Comparison of ENCODE assay signal across 15 mouse cellular contexts in genomic region chr7:135723672-135724341, GRCm38 (mm10). TPM values are rescaled to one million over a fixed set of nuclear protein-coding genes. Genes with fewer than 3 reads are reported as not detected.
DNase-seq lines count a peak whose midpoint lies in the region; ATAC-seq and TF ChIP-seq lines count a peak whose summit lies in the region.
"Had no signal": no experiment of that assay in that cellular context is flagged by ENCODE, and none has a peak within 500 bp of the region (broad histone marks: within the 10 kb centered on the region; RNA-seq: fewer than 3 reads in every experiment).

No protein-coding gene starts in this region.

- WGBS in hindbrain, postnatal 0 days = 49% methylated on average over 6 of the region's 6 CpGs
- WGBS in hindbrain, embryonic 12.5 days = 81% methylated on average over 6 of the region's 6 CpGs
- 77% methylated on average over 6 of the region's 6 CpGs for WGBS in midbrain, embryonic 11.5 days
- 84% methylated on average over 6 of the region's 6 CpGs for whole genome bisulfite sequencing in midbrain, embryonic 14.5 days
- 62% methylated on average over 6 of the region's 6 CpGs for WGBS in liver, embryonic 13.5 days (ENCODE audit: insufficient replicate concordance)
- WGBS in stomach, embryonic 15.5 days = 38% methylated on average over 6 of the region's 6 CpGs

- peak; percentile 45; the same call in 1 of the 2 replicates for ATAC-seq in hindbrain, postnatal 0 days
- ATAC-seq in hindbrain, embryonic 12.5 days (ENCODE audit: low FRiP score) = no peak
- ATAC-seq in midbrain, embryonic 11.5 days (ENCODE audit: low FRiP score) = no peak
- no peak for ATAC-seq in midbrain, embryonic 14.5 days (ENCODE audit: low FRiP score, low TSS enrichment)
- ATAC-seq in liver, embryonic 13.5 days (ENCODE audit: low read depth) = no peak
- ATAC-seq in stomach, embryonic 15.5 days (ENCODE audit: insufficient read depth, low FRiP score, low read depth) = peak; percentile 28; the same call in 1 of the 2 replicates
- ATAC-seq: forebrain, postnatal 0 days had no signal

- H3K4me1 ChIP-seq in hindbrain, postnatal 0 days (ENCODE audit: insufficient read depth, low read length) = no peaks in the 10 kb centered on the region
- no peaks in the 10 kb centered on the region for H3K4me1 ChIP-seq in hindbrain, embryonic 12.5 days
- H3K4me1 ChIP-seq in midbrain, embryonic 11.5 days (ENCODE audit: control insufficient read depth, insufficient read depth, low read length) = no peaks in the 10 kb centered on the region
- no peaks in the 10 kb centered on the region for H3K4me1 ChIP-seq in midbrain, embryonic 14.5 days (ENCODE audit: control insufficient read depth, insufficient read depth, low read length)
- peaks cover 51% of the 10 kb centered on the region for H3K4me1 ChIP-seq in liver, embryonic 13.5 days (replicated peaks)
- H3K4me1 ChIP-seq in stomach, embryonic 15.5 days = peaks cover 7% of the 10 kb centered on the region; the same call in 1 of the 2 replicates
- H3K4me1 ChIP-seq: embryonic facial prominence, embryonic 12.5 days; midbrain, embryonic 10.5 days; neural tube, embryonic 13.5 days had no signal

- H3K27me3 ChIP-seq in hindbrain, postnatal 0 days (ENCODE audit: insufficient read depth, low read length) = no peaks in the 10 kb centered on the region
- H3K27me3 ChIP-seq in hindbrain, embryonic 12.5 days = no peaks in the 10 kb centered on the region; the same call in 1 of the 2 replicates
- no peaks in the 10 kb centered on the region for H3K27me3 ChIP-seq in midbrain, embryonic 11.5 days (ENCODE audit: control insufficient read depth, insufficient read depth, low read length)
- H3K27me3 ChIP-seq in midbrain, embryonic 14.5 days (ENCODE audit: control insufficient read depth, insufficient read depth, low read length) = no peaks in the 10 kb centered on the region
- H3K27me3 ChIP-seq in liver, embryonic 13.5 days = no peaks in the 10 kb centered on the region
- no peaks in the 10 kb centered on the region for H3K27me3 ChIP-seq in stomach, embryonic 15.5 days (replicated peaks)
- H3K27me3 ChIP-seq: embryonic facial prominence, embryonic 12.5 days; neural tube, embryonic 13.5 days had no signal

- no peak overlapping the region for H3K4me3 ChIP-seq in hindbrain, postnatal 0 days (ENCODE audit: low read length)
- H3K4me3 ChIP-seq in hindbrain, embryonic 12.5 days = no peak overlapping the region
- H3K4me3 ChIP-seq in midbrain, embryonic 11.5 days (ENCODE audit: low read depth, low read length) = no peak overlapping the region
- no peak overlapping the region for H3K4me3 ChIP-seq in midbrain, embryonic 14.5 days (replicated peaks; ENCODE audit: low read depth, low read length)
- H3K4me3 ChIP-seq in liver, embryonic 13.5 days (replicated peaks) = 0 out of 2 replicates have a peak overlapping the region, but pooled peaks have one; percentile 16
- H3K4me3 ChIP-seq in stomach, embryonic 15.5 days (replicated peaks) = no peak overlapping the region
- H3K4me3 ChIP-seq: embryonic facial prominence, embryonic 12.5 days; midbrain, embryonic 10.5 days; neural tube, embryonic 13.5 days had no signal

- intact Hi-C loops in left cerebral cortex, postnatal 36 days (cut with DNase I) = no loop called here

- no peaks in the 10 kb centered on the region for H3K36me3 ChIP-seq in hindbrain, postnatal 0 days (ENCODE audit: insufficient read depth, low read length)
- H3K36me3 ChIP-seq in hindbrain, embryonic 12.5 days = no peaks in the 10 kb centered on the region
- no peaks in the 10 kb centered on the region for H3K36me3 ChIP-seq in midbrain, embryonic 11.5 days (ENCODE audit: control insufficient read depth, insufficient read depth, low read length)
- no peaks in the 10 kb centered on the region for H3K36me3 ChIP-seq in midbrain, embryonic 14.5 days (ENCODE audit: control insufficient read depth, insufficient read depth, low read length)
- H3K36me3 ChIP-seq in liver, embryonic 13.5 days = no peaks in the 10 kb centered on the region
- no peaks in the 10 kb centered on the region for H3K36me3 ChIP-seq in stomach, embryonic 15.5 days
- H3K36me3 ChIP-seq: embryonic facial prominence, embryonic 12.5 days; midbrain, embryonic 10.5 days; neural tube, embryonic 13.5 days had no signal

- no peak overlapping the region; the same call in 1 of the 2 replicates for H3K27ac ChIP-seq in hindbrain, postnatal 0 days
- no peak overlapping the region for H3K27ac ChIP-seq in hindbrain, embryonic 12.5 days
- H3K27ac ChIP-seq in midbrain, embryonic 11.5 days (ENCODE audit: low read depth, low read length) = no peak overlapping the region
- no peak overlapping the region for H3K27ac ChIP-seq in midbrain, embryonic 14.5 days (replicated peaks; ENCODE audit: low read depth, low read length)
- H3K27ac ChIP-seq in liver, embryonic 13.5 days = peak overlapping the region; percentile 99
- H3K27ac ChIP-seq in stomach, embryonic 15.5 days = peak overlapping the region; percentile 67
- H3K27ac ChIP-seq: embryonic facial prominence, embryonic 12.5 days; midbrain, embryonic 10.5 days; neural tube, embryonic 13.5 days had no signal

- peak; percentile 62 for DNase-seq in hindbrain, postnatal 0 days (ENCODE audit: low spot score)
- DNase-seq in midbrain, embryonic 11.5 days (ENCODE audit: low spot score, missing footprints) = peak; percentile 28
- no peak for DNase-seq in midbrain, embryonic 14.5 days
- no peak for DNase-seq in liver, embryonic 13.5 days
- no peak for DNase-seq in left cerebral cortex, postnatal 36 days (ENCODE audit: low spot score in 2 of 2)
- DNase-seq in frontal cortex, adult 2 months (ENCODE audit: extremely low spot score in 1 of 2, low spot score in 1 of 2) = no peak
- DNase-seq: cerebellum, adult 8-10 months; forebrain, postnatal 0 days; gastrocnemius, postnatal 36 days; kidney, adult 9 months had no signal

- no peaks in the 10 kb centered on the region for H3K9me3 ChIP-seq in hindbrain, postnatal 0 days (ENCODE audit: low read length)
- H3K9me3 ChIP-seq in hindbrain, embryonic 12.5 days (replicated peaks) = no peaks in the 10 kb centered on the region
- no peaks in the 10 kb centered on the region for H3K9me3 ChIP-seq in midbrain, embryonic 11.5 days (ENCODE audit: control insufficient read depth, low read length)
- H3K9me3 ChIP-seq in midbrain, embryonic 14.5 days (ENCODE audit: control insufficient read depth, low read length) = no peaks in the 10 kb centered on the region
- no peaks in the 10 kb centered on the region for H3K9me3 ChIP-seq in liver, embryonic 13.5 days (replicated peaks)
- no peaks in the 10 kb centered on the region for H3K9me3 ChIP-seq in stomach, embryonic 15.5 days
- H3K9me3 ChIP-seq: embryonic facial prominence, embryonic 12.5 days; midbrain, embryonic 10.5 days; neural tube, embryonic 13.5 days had no signal

- H3K9ac ChIP-seq in hindbrain, postnatal 0 days (replicated peaks; ENCODE audit: low read length) = no peak overlapping the region
- H3K9ac ChIP-seq in hindbrain, embryonic 12.5 days = no peak overlapping the region
- H3K9ac ChIP-seq in midbrain, embryonic 11.5 days (ENCODE audit: low read length) = no peak overlapping the region
- no peak overlapping the region for H3K9ac ChIP-seq in midbrain, embryonic 14.5 days (replicated peaks; ENCODE audit: low read length)
- peak overlapping the region; percentile 76 for H3K9ac ChIP-seq in liver, embryonic 13.5 days
- no peak overlapping the region for H3K9ac ChIP-seq in stomach, embryonic 15.5 days
- H3K9ac ChIP-seq: embryonic facial prominence, embryonic 12.5 days; forebrain, postnatal 0 days; neural tube, embryonic 13.5 days had no signal

- TF ChIP-seq CTCF in hindbrain, postnatal 0 days (IDR thresholded peaks at IDR 0.05; ENCODE audit: low read depth) = no peak

- H3K4me2 ChIP-seq in hindbrain, postnatal 0 days (ENCODE audit: low read depth, low read length) = no peak overlapping the region
- no peak overlapping the region for H3K4me2 ChIP-seq in hindbrain, embryonic 12.5 days (replicated peaks)
- H3K4me2 ChIP-seq in midbrain, embryonic 11.5 days = no peak overlapping the region
- H3K4me2 ChIP-seq in midbrain, embryonic 14.5 days (ENCODE audit: low read length) = no peak overlapping the region
- peak overlapping the region; percentile 73 for H3K4me2 ChIP-seq in liver, embryonic 13.5 days
- H3K4me2 ChIP-seq in stomach, embryonic 15.5 days = no peak overlapping the region
- H3K4me2 ChIP-seq: embryonic facial prominence, embryonic 12.5 days; neural tube, embryonic 13.5 days had no signal

RNA-seq across cellular contexts. Expression of gene Mki67, which starts 7.6 kb away (rescaled TPM):
- 17.5 and 29.4 TPM in 2 replicates for total RNA-seq in hindbrain, postnatal 0 days (2014; rRNA removed)
- polyA plus RNA-seq in hindbrain, postnatal 0 days (2015; fragmentation: Nextera tagmentation; extraction: Ambion mirVana) = 10.6 and 10.8 TPM in 2 replicates
- 36.0 and 37.0 TPM in 2 replicates for polyA plus RNA-seq in hindbrain, embryonic 12.5 days (2016; fragmentation: Nextera tagmentation; extraction: Ambion mirVana)
- 62.2 and 64.4 TPM in 2 replicates for polyA plus RNA-seq in midbrain, embryonic 11.5 days (2014; fragmentation: Nextera tagmentation; extraction: Ambion mirVana)
- 6.4 and 12.5 TPM in 2 replicates for polyA plus RNA-seq in midbrain, embryonic 14.5 days (2014; fragmentation: Nextera tagmentation; extraction: Ambion mirVana)
- polyA plus RNA-seq in liver, embryonic 13.5 days (2015; fragmentation: Nextera tagmentation; extraction: Ambion mirVana) = 82.1 and 98.7 TPM in 2 replicates
- 47.5 and 49.7 TPM in 2 replicates for polyA plus RNA-seq in stomach, embryonic 15.5 days (2015; fragmentation: Nextera tagmentation; extraction: Ambion mirVana)
- total RNA-seq in left cerebral cortex, postnatal 36 days (2021) = under 1 TPM; 0.45 to 0.99 TPM
- polyA plus RNA-seq in frontal cortex, adult 2 months (2012; rRNA removed) = 0.61 and 0.68 TPM in 2 replicates

Comparison
In these comparisons a context has a peak if more than half of its experiments do, and no peak if none do; other contexts are left out.
1. ATAC-seq: peak in hindbrain, postnatal 0 days (single experiment) and stomach, embryonic 15.5 days (single experiment); none in hindbrain, embryonic 12.5 days (single experiment), midbrain, embryonic 11.5 days (single experiment), midbrain, embryonic 14.5 days (single experiment) and liver, embryonic 13.5 days (single experiment).
2. DNase-seq: peak in hindbrain, postnatal 0 days (single experiment) and midbrain, embryonic 11.5 days (single experiment); none in midbrain, embryonic 14.5 days (single experiment), liver, embryonic 13.5 days (single experiment), left cerebral cortex, postnatal 36 days (0 of 2) and frontal cortex, adult 2 months (0 of 2).
3. H3K27ac ChIP-seq: peak in liver, embryonic 13.5 days (single experiment) and stomach, embryonic 15.5 days (single experiment); none in hindbrain, postnatal 0 days (single experiment), hindbrain, embryonic 12.5 days (single experiment), midbrain, embryonic 11.5 days (single experiment) and midbrain, embryonic 14.5 days (single experiment).